Mouse (Mus musculus): ENCODE results near the gene Sel1l3.

GRCm38 (mm10) chr5:53196387-53197088 is 17.2 kb downstream of the Sel1l3 start:
- no peak; the same call in 1 of the 2 replicates for TF ChIP-seq POLR2A (IDR thresholded peaks at IDR 0.05; ENCODE audit: low read depth, low read length)
- TF ChIP-seq CTCF (IDR thresholded peaks at IDR 0.05; ENCODE audit: extremely low read depth, insufficient read length, insufficient replicate concordance, low read depth, low read length): peak; percentile 40; the same call in 1 of the 2 replicates
